Mouse (Mus musculus): ENCODE data around the gene Gsdma.
"Not testable (repeated sequence)": the region's sequence is repeated elsewhere in the genome, so short reads cannot be mapped to it uniquely, and the experiment has no call there.

Gsdma gene

DNA sequence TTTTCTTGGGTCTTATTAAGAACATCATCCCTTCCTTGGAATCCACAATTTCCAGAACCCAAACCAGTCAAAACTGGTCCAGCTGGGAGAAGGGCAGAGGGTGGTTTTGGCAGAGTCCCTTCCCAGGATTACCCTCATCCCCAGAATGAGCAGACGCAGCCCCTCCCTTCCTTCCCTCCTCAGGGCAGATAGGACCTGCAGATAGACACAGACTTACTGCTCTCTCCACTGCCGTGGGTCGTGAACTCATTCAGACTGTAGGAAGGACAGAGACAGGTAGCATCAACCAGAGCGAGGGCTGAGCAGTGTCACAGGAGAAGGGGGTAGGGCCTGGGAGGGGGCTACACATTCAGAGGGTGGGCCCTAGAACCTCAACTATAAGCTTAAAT lies 46.9 kb downstream of the Gsdma start:
- DNase-seq = no peak

GRCm38 (mm10) chr11:98712009-98712408 lies 47.9 kb downstream of the Gsdma start:
- DNase-seq = not testable (repeated sequence)

- DNase-seq = no peak
These were observed 49.6 kb downstream of the Gsdma start for GRCm38 (mm10) chr11:98713703-98714102.

DNA sequence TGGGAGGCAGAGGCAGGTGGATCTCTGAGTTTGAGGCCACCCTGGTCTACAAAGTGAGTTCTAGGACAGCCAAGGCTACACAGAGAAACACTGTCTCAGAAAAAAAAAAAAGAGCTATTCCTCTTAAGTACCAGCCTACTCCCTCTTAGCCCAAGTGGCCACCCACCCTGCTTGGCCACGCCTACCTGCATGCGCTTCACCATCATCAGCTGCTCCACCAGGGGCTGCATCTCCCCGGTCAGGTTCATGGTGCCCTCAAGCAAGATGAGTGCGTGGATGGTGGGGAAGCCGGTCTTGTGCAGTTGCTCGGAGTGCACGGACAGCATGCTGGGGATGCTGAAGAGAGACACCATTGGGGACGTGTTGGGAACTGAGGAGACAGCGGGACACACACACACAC lies 51.8 kb downstream of the Gsdma start:
- DNase-seq = no peak

- peak; percentile 72 for DNase-seq
These were observed 53.8 kb downstream of the Gsdma start for GRCm38 (mm10) chr11:98717904-98718303.

DNA sequence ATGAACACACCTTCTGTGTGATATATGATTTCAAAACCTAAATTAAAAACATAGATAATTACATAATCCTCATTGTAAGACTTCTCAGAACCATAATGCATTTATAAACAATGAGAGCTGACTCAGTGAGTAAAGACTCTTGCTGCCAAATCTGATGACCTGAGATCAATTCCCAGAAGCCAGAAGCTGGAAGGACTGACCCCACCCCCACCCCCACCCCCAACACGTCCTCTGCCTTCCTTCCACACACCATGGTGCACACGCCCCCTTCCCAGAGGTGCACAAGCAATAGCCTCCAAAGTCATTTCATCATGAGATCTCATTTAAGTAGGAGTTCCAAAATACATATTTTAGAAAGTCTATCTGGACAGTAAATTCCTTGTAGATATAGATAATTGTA lies 56.6 kb downstream of the Gsdma start:
- no peak for DNase-seq

- peak; percentile 84 for DNase-seq
These were observed 57.5 kb downstream of the Gsdma start for GRCm38 (mm10) chr11:98721458-98722226.

DNA sequence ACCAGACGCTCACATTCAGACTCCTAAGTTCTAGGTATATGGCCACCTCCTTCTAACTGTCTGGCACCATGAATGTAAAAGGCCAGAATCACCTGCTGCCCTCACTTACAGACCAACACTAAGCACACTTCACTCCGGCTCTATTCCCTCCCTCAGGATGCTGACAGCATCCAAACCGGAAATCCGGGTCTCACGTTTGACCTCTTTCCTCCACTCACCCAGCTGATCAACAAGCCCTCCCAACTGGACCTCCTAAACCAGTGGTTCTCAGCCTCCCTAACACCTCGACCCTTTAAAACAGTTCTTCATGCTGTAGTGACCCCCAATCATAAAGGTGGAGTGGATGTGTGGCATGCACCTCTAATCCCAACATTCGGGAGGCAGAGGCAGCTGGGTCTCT lies 58.9 kb downstream of the Gsdma start:
- no peak for DNase-seq

DNA sequence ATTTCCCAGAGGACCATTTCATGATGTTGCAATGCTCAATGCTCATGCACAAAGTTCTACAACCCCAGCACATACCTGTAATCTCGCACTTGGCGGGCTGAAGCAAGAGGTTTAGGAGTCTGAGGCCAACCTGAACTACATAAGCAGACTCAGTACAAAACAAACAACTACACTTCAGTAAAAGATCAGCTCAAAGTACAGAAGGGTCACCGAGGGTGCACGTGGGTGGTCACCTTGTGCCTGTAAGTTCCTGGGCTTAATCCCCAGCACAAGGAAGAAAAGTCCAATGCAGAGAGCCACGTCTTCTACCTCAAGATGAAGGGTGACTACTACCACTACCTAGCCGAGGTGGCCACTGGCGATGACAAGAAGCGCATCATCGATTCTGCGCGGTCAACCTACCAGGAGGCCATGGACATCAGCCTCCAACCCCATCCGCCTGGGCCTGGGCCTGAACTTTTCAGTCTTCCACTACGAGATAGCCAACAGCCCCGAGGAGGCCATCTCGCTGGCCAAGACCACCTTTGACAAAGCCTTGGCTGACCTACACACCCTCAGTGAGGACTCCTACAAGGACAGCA lies 61.9 kb downstream of the Gsdma start:
- peak; percentile 46 for DNase-seq
